Mouse (Mus musculus): ENCODE results near the gene Dip2c.

Gene Dip2c

GRCm38 (mm10) chr13:9663593-9663992 lies 387.3 kb downstream of the Dip2c start:
- no peak for DNase-seq (ENCODE audit: low spot score in 2 of 2)

- no peak for DNase-seq (ENCODE audit: low spot score in 2 of 2)
These were observed 391.7 kb downstream of the Dip2c start for GRCm38 (mm10) chr13:9667954-9668496.

- DNase-seq (ENCODE audit: low spot score in 2 of 2), result no peak
These were observed 392.9 kb downstream of the Dip2c start for GRCm38 (mm10) chr13:9669246-9669645.

- no peak for DNase-seq (ENCODE audit: low spot score in 2 of 2)
These were observed 397.8 kb downstream of the Dip2c start for GRCm38 (mm10) chr13:9674126-9674525.

- no peak for DNase-seq (ENCODE audit: low spot score in 2 of 2)
These were observed 405.2 kb downstream of the Dip2c start for GRCm38 (mm10) chr13:9681492-9681891.

- DNase-seq (ENCODE audit: low spot score in 2 of 2), result no peak
These were observed 407.0 kb downstream of the Dip2c start for GRCm38 (mm10) chr13:9683280-9683679.

- DNase-seq (ENCODE audit: low spot score in 2 of 2), result no peak
These were observed 408.0 kb downstream of the Dip2c start for GRCm38 (mm10) chr13:9684153-9684923.

GRCm38 (mm10) chr13:9686261-9686660 lies 409.9 kb downstream of the Dip2c start:
- DNase-seq (ENCODE audit: low spot score in 2 of 2), result no peak

- no peak for DNase-seq (ENCODE audit: low spot score in 2 of 2)
These were observed 410.4 kb downstream of the Dip2c start for GRCm38 (mm10) chr13:9686765-9687164.

GRCm38 (mm10) chr13:9689366-9689765 lies 413.0 kb downstream of the Dip2c start:
- no peak for DNase-seq (ENCODE audit: low spot score in 2 of 2)

GRCm38 (mm10) chr13:9692876-9693275 lies 416.5 kb downstream of the Dip2c start:
- no peak for DNase-seq (ENCODE audit: low spot score in 2 of 2)

GRCm38 (mm10) chr13:9694651-9695050 lies 418.3 kb downstream of the Dip2c start:
- no peak for DNase-seq (ENCODE audit: low spot score in 2 of 2)

- no peak for DNase-seq (ENCODE audit: low spot score in 2 of 2)
These were observed 419.1 kb downstream of the Dip2c start for GRCm38 (mm10) chr13:9695403-9695802.

GRCm38 (mm10) chr13:9695809-9696208 lies 419.5 kb downstream of the Dip2c start:
- DNase-seq (ENCODE audit: low spot score in 2 of 2), result no peak

- DNase-seq (ENCODE audit: low spot score in 2 of 2), result no peak
These were observed 421.0 kb downstream of the Dip2c start for GRCm38 (mm10) chr13:9697340-9697739.

GRCm38 (mm10) chr13:9702615-9703235 lies 426.4 kb downstream of the Dip2c start:
- no peak for DNase-seq (ENCODE audit: low spot score in 2 of 2)

GRCm38 (mm10) chr13:9706720-9707119 lies 430.4 kb downstream of the Dip2c start:
- no peak for DNase-seq (ENCODE audit: low spot score in 2 of 2)

- DNase-seq (ENCODE audit: low spot score in 2 of 2), result no peak
These were observed 432.3 kb downstream of the Dip2c start for GRCm38 (mm10) chr13:9708433-9709240.

- no peak for DNase-seq (ENCODE audit: low spot score in 2 of 2)
These were observed 436.1 kb downstream of the Dip2c start for GRCm38 (mm10) chr13:9712409-9712808.

GRCm38 (mm10) chr13:9712971-9713370 lies 436.6 kb downstream of the Dip2c start:
- no peak for DNase-seq (ENCODE audit: low spot score in 2 of 2)

- DNase-seq (ENCODE audit: low spot score in 2 of 2), result no peak
These were observed 437.3 kb downstream of the Dip2c start for GRCm38 (mm10) chr13:9713462-9714134.

GRCm38 (mm10) chr13:9715224-9715623 lies 438.9 kb downstream of the Dip2c start:
- no peak for DNase-seq (ENCODE audit: low spot score in 2 of 2)
